Mouse (Mus musculus) neutrophil, adult 5-6 weeks (primary cell): Measurements from ENCODE around the gene Rint1. TPM values are rescaled to one million over a fixed set of nuclear protein-coding genes. Genes with fewer than 3 reads are reported as not detected.
"Not testable (repeated sequence)": the region's sequence is repeated elsewhere in the genome, so short reads cannot be mapped to it uniquely, and the experiment has no call there.

Source experiments
- ATAC-seq: fragments of 151-379, 151-347 bp; 2 replicates; pipeline ENCODE4 v1.8.0; 2017; ENCODE audit warnings: mild to moderate bottlenecking, moderate TSS enrichment; ENCODE audit not compliant: insufficient number of reproducible peaks, poor library complexity, low FRiP score, severe bottlenecking; ENCODE audit errors: extremely low read depth
- total RNA-seq: library from RNA; stranded (forward); fragments of 200-1000 nt; gene quantifications from 2 replicates; pipeline ENCODE4 v1.2.3, GENCODE M21; 2017

The Rint1 gene
- total RNA-seq, 1 experiment from 2014 or later = 39.9 TPM

GRCm38 (mm10) chr5:23822306-23822705, 34.8 kb downstream of the Rint1 start:
- ATAC-seq = no peak

GRCm38 (mm10) chr5:23824171-23824733, 36.7 kb downstream of the Rint1 start:
- ATAC-seq = no peak

DNA sequence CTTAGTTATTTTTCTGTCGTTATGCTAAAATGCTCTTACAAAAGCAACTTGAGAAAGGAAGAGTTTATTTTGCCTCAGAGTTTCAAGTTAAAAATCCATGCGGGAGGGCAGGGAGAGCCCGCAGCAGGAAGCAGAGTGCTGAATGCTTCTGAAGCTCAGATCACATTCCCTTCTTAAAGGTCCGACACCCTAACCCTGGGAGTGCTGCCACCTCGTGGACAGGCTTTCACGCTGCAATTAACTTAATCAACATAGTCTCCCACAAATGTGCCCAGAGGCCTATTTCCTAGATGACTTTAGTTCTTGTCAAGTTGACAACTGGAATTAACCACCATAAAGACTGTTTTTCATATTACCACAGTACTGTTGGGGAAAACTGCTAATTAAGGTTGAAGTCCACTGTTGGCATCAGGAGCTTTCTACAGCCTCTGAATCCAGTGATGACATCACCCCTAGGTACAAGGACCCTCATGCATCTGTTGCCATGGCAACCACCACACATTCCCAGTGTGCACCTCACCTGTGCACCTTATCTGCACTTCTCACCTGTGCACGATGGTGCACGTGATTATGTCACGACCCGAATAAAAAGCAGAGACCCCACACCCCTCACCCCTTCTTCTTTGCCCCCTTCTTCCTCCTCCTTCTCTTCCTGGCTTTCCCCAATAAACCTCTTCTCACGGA, 39.0 kb downstream of the Rint1 start:
- peak; percentile 80 for ATAC-seq

- no peak for ATAC-seq
These were observed 43.6 kb downstream of the Rint1 start for GRCm38 (mm10) chr5:23830897-23831752.

GRCm38 (mm10) chr5:23835691-23836090, 48.2 kb downstream of the Rint1 start:
- ATAC-seq = not testable (repeated sequence)

DNA sequence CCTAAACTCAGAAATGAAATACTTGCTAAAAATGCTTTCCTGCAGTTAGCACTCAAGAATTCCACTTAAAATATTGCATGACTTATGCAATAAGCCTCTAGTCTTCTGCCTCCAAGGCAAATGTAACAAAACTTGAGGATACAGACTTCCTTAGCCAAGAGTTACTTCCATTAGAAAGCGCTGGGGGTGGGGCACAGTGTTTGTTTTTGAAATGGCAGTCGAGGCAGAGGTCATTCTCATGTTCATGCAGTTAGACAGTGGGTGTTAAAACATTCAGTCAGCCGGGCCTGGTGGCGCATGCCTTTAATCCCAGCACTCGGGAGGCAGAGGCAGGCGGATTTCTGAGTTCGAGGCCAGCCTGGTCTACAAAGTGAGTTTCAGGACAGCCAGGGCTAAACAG, 50.6 kb downstream of the Rint1 start:
- ATAC-seq = no peak

GRCm38 (mm10) chr5:23843674-23844530, 56.4 kb downstream of the Rint1 start, which contains the start of gene Tomm7:
Gene Tomm7 (minus strand): TSS chr5:23844161.
- ATAC-seq = peak; percentile 99

DNA sequence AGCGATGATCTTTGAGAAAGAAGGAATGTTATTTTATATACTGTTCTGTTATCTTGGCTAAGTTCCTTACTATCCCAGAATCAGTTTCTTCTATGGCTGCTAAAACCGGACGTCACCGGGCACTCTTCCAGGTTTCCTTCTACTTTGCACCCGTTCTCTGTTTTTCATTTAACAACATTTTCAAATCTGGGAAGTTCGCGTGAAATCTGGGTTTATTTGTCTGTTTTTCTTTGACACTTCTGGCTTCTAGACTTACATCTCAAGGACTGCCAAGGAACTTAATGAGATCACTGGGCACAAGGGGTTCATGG, 57.0 kb downstream of the Rint1 start:
- ATAC-seq = no peak

GRCm38 (mm10) chr5:23845141-23845540, 57.6 kb downstream of the Rint1 start:
- ATAC-seq = no peak

GRCm38 (mm10) chr5:23850345-23851159, 63.0 kb downstream of the Rint1 start:
- ATAC-seq = peak; percentile 92

DNA sequence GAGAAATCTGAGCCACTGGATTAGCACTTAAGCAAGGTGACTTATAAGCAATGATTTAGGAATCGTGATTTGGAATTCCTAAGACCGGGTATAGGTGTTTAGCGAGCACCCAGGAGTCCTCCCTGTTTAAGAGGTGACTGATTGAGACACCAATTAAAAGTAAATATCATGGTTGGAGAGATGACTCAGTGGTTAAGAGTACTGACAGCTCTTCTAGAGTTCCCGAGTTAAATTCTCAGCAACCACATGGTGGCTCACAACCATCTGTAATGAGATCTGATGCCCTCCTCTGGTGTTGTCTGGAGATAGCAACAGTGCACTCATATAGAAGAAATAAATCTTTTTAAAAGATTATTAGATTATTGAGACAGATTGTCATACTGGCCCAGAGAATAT, 63.6 kb downstream of the Rint1 start:
- ATAC-seq = not testable (repeated sequence)

- not testable (repeated sequence) for ATAC-seq
These were observed 65.4 kb downstream of the Rint1 start for GRCm38 (mm10) chr5:23852916-23853315.

GRCm38 (mm10) chr5:23855484-23855883, 68.0 kb downstream of the Rint1 start:
- no peak for ATAC-seq

GRCm38 (mm10) chr5:23856164-23856563, 68.7 kb downstream of the Rint1 start:
- no peak for ATAC-seq

GRCm38 (mm10) chr5:23857189-23857588, 69.7 kb downstream of the Rint1 start:
- ATAC-seq = no peak

DNA sequence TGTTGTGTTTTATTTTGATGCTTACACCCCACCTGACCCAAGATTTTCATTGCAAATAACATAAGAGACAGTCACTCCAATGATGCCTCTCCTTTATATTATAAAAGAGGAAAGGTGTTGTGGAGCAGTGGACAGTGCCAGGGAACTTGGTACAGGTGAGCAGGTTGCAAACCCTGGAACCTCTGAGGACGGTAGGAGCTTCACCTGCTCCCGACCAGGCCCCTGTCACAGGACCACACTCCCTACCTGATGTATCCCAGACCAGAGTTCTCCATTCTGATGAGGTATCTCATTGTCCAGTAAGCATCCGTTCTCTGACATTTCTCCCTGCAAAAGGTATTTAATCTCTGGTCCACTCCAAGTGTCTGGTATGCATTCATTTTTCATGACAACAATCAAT, 70.5 kb downstream of the Rint1 start:
- ATAC-seq = no peak

- peak; percentile 32; the same call in 1 of the 2 replicates for ATAC-seq
These were observed 71.1 kb downstream of the Rint1 start for GRCm38 (mm10) chr5:23858643-23859042.

GRCm38 (mm10) chr5:23859087-23859718, 71.7 kb downstream of the Rint1 start:
- ATAC-seq = no peak
